Mouse (Mus musculus) lung, embryonic 14.5 days (tissue): ENCODE data around the gene Nipal3. TPM values are rescaled to one million over a fixed set of nuclear protein-coding genes. Genes with fewer than 3 reads are reported as not detected.

Source experiments
- ATAC-seq: fragments of 200-750 bp; cut with Nextera tagmentation; 2 replicates; pipeline ENCODE4 v1.8.0; 2017; ENCODE audit warnings: mild to moderate bottlenecking, moderate TSS enrichment, moderate library complexity; ENCODE audit not compliant: insufficient read depth
- DNase-seq: peaks from one replicate; pipeline ENCODE4 v3.0.0-alpha.2; 2015
- H3K27ac ChIP-seq: fragments of 300-500 bp; sonication (generic); 2 replicates; pipeline ENCODE4 v1.5.1; 2014; ENCODE audit warnings: low read depth, mild to moderate bottlenecking, moderate library complexity
- H3K27me3 ChIP-seq: fragments of 300-500 bp; sonication (generic); 2 replicates; pipeline ENCODE4 v1.6.1; 2014; ENCODE audit warnings: low read length, control low read depth; ENCODE audit not compliant: insufficient read depth
- H3K36me3 ChIP-seq: fragments of 300-500 bp; sonication (generic); 2 replicates; pipeline ENCODE4 v1.6.1; 2014; ENCODE audit warnings: control low read depth; ENCODE audit not compliant: insufficient read depth
- H3K4me1 ChIP-seq: fragments of 300-500 bp; sonication (generic); 2 replicates; pipeline ENCODE4 v1.6.1; 2014; ENCODE audit warnings: antibody characterized with exemption, control low read depth; ENCODE audit not compliant: insufficient read depth
- H3K4me2 ChIP-seq: fragments of 300-500 bp; sonication (generic); 2 replicates; pipeline ENCODE4 v1.6.1; 2014; ENCODE audit warnings: mild to moderate bottlenecking
- H3K4me3 ChIP-seq: fragments of 300-500 bp; sonication (generic); 2 replicates; pipeline ENCODE4 v1.5.1; 2014; ENCODE audit warnings: low read depth, low read length
- H3K9ac ChIP-seq: fragments of 300-500 bp; sonication (generic); 2 replicates; pipeline ENCODE4 v1.6.1; 2014
- H3K9me3 ChIP-seq: fragments of 300-500 bp; sonication (generic); 2 replicates; pipeline ENCODE4 v1.6.1; 2016; ENCODE audit warnings: low read depth, low read length, control low read depth
- CTCF ChIP-seq: IDR thresholded peaks from 2 replicates; pipeline ENCODE4 v1.5.1; 2016; ENCODE audit warnings: antibody characterized with exemption, low read depth
- WGBS: fragments of 180-500 bp; shearing (Covaris S2); extraction: QIAGEN DNeasy Blood & Tissue Kit; methylation state at CpG from one replicate; pipeline ENCODE4 v1.1.7; 2014; 5-methylcytosine and 5-hydroxymethylcytosine counted together
- polyA plus RNA-seq: library from polyadenylated mRNA; unstranded; fragments of >200 nt; fragmentation: Nextera tagmentation; extraction: Ambion mirVana; gene quantifications from 2 replicates; pipeline ENCODE4 v1.2.1, GENCODE M21; 2014

Gene Nipal3
- polyA plus RNA-seq, 1 experiment from 2014 or later: 3.4 TPM

- H3K27ac ChIP-seq: no peak overlapping the region
- no peaks in the 10 kb centered on the region for H3K4me1 ChIP-seq
- no peaks in the 10 kb centered on the region for H3K27me3 ChIP-seq
- H3K4me3 ChIP-seq: no peak overlapping the region
- H3K9ac ChIP-seq: no peak overlapping the region
- no peak overlapping the region for H3K4me2 ChIP-seq
- H3K9me3 ChIP-seq: no peaks in the 10 kb centered on the region
- DNase-seq (no peak), ATAC-seq (no peak)
- WGBS: 87% methylated on average over 11 of the region's 11 CpGs
- TF ChIP-seq CTCF: no peak
- H3K36me3 ChIP-seq: peaks cover 2% of the 10 kb centered on the region; the same call in 1 of the 2 replicates
Measured at GRCm38 (mm10) chr4:135463406-135463805, 31.4 kb downstream of the Nipal3 start.

GRCm38 (mm10) chr4:135453572-135453971 is 41.3 kb downstream of the Nipal3 start:
- Histone ChIP-seq H3K9ac (no peak overlapping the region), H3K27ac (0 out of 2 replicates have a peak overlapping the region, but pooled peaks have one; percentile 26), H3K4me1 (peaks cover 12% of the 10 kb centered on the region), H3K27me3 (no peaks in the 10 kb centered on the region), H3K4me2 (no peak overlapping the region), H3K36me3 (no peaks in the 10 kb centered on the region), H3K9me3 (no peaks in the 10 kb centered on the region), H3K4me3 (no peak overlapping the region)
- 44% methylated on average over 12 of the region's 12 CpGs for WGBS
- no peak for TF ChIP-seq CTCF
- peak; percentile 39; the same call in 1 of the 2 replicates for ATAC-seq
- peak; percentile 66 for DNase-seq

DNA sequence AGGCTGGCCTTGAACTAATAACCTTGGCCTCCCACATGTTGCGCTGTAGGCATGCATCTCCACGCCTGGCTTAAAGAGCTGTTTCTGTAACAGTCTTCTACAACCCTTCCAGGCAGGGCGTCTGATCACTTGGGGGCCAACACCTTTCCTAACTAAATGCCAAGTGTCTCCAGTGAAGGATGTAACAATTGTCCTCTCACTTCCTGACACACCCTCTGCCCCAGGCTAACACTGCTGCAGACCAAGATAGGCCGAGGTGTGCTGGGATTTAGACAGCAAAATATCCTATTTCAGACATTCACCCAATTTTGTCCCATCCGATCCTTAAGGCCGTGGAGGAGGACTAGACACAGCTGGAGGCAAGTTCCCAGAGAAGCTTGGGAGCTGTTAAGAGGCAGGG is 41.7 kb downstream of the Nipal3 start:
- DNase-seq: peak; percentile 50
- Histone ChIP-seq H3K27ac (0 out of 2 replicates have a peak overlapping the region, but pooled peaks have one; percentile 26), H3K9ac (no peak overlapping the region), H3K36me3 (no peaks in the 10 kb centered on the region), H3K27me3 (no peaks in the 10 kb centered on the region), H3K4me2 (no peak overlapping the region), H3K4me3 (no peak overlapping the region), H3K4me1 (peaks cover 12% of the 10 kb centered on the region), H3K9me3 (no peaks in the 10 kb centered on the region)
- WGBS: 54% methylated on average over 6 of the region's 6 CpGs
- no peak for ATAC-seq
- TF ChIP-seq CTCF: no peak

DNA sequence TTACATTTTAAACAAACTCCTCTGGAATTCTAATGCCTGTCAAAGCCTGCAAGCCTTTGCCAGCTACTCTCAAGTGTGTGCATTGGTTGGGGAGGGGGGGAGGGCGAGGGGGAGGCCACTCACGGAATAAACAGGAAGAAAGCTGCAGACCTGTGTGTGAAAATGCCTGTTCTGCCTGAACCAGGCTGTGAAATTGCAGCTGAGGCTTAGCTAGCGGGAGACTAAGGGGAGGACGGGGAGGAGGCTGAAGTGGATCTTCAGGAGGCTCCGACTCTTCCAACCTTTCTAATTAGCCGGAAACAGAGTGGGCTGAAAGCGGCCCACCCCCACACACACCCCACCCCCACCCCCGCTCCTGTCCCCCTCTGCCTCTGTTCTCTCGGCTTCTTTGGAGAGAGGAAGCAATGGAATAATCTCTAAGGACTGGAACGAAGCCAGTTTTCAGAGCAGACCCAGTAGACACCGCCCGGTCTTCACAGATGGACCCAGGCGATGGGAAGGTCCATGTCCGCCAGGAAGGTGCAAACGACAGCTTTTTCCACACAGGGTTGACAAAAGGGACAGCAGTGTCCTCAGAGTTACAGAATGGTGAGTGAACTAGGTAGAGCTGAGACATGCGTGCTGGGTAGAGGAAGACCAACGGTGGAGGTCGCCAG is 43.4 kb downstream of the Nipal3 start:
- TF ChIP-seq CTCF: no peak
- peaks cover 12% of the 10 kb centered on the region for H3K4me1 ChIP-seq
- 15% methylated on average over 18 of the region's 18 CpGs for WGBS
- peak overlapping the region; percentile 1; the same call in 1 of the 2 replicates for H3K4me3 ChIP-seq
- no peaks in the 10 kb centered on the region for H3K36me3 ChIP-seq
- H3K27ac ChIP-seq: peak overlapping the region; percentile 73
- no peaks in the 10 kb centered on the region for H3K27me3 ChIP-seq
- DNase-seq (peak; percentile 79), ATAC-seq (peak; percentile 81)
- no peak overlapping the region; the same call in 1 of the 2 replicates for H3K9ac ChIP-seq
- H3K4me2 ChIP-seq: peak overlapping the region; percentile 48
- no peaks in the 10 kb centered on the region for H3K9me3 ChIP-seq

GRCm38 (mm10) chr4:135442473-135442872 is 52.4 kb downstream of the Nipal3 start:
- H3K4me2 ChIP-seq: no peak overlapping the region
- no peaks in the 10 kb centered on the region for H3K36me3 ChIP-seq
- H3K4me1 ChIP-seq: no peaks in the 10 kb centered on the region
- H3K27me3 ChIP-seq: no peaks in the 10 kb centered on the region
- ATAC-seq: no peak
- TF ChIP-seq CTCF: no peak
- no peaks in the 10 kb centered on the region for H3K9me3 ChIP-seq
- no peak overlapping the region for H3K4me3 ChIP-seq
- H3K9ac ChIP-seq: no peak overlapping the region
- no peak overlapping the region for H3K27ac ChIP-seq
- DNase-seq: no peak
- 70% methylated on average over 5 of the region's 5 CpGs for WGBS

DNA sequence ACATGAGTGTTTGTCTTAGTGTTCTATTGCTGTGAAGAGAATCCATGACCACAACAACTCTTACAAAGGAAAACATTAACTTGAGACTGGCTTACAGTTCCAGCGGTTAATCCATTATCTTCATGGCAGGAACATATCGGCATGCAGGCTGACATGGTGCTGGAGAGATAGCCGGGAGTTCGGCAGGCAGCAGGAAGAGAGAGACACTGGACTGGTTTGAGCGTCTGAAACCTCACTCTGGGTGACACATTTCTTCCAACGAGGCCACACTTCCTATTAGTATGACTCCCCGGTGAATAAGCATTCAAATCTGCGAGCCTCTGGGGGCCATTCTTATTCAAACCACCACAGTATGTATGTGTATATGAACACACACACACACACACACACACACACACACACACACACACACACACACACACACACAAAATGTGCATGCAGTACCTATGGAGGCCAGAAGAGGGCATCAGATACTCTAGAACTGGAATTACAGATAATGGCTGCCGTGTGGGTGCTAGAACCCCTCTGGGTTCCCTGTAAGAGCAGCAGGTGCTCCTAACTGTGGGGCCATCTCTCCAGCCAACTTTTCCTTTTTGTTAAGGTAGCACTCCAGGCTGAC is 54.8 kb downstream of the Nipal3 start:
- peak; percentile 71 for DNase-seq
- no peak for ATAC-seq
- Histone ChIP-seq H3K9me3 (no peaks in the 10 kb centered on the region), H3K4me2 (no peak overlapping the region; the same call in 1 of the 2 replicates), H3K4me3 (no peak overlapping the region), H3K36me3 (no peaks in the 10 kb centered on the region), H3K27ac (0 out of 2 replicates have a peak overlapping the region, but pooled peaks have one; percentile 71), H3K4me1 (no peaks in the 10 kb centered on the region), H3K27me3 (no peaks in the 10 kb centered on the region), H3K9ac (no peak overlapping the region)
- WGBS: 28% methylated on average over 9 of the region's 9 CpGs
- TF ChIP-seq CTCF: peak; percentile 83

DNA sequence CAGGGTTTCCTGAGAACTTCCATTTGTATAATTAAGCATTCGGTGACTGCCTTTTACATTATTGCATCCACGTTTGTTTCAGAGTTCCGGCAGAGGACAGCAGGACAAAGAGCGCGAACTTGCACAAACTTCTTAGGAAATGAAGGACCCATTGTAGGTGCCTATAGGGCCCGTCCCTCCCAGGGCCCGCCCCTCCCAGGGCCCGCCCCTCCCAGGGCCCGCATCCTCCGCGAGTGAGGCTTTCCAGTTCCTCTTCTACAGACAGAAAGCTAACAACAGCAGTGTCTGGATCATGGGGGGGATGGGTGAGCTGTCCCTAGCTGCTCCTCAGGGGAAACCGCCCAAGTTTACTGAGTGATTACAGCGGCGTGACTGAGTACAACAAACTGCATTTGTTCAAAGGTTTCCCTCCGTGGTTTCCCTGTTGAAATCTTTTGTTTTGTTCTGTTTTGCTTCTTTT is 55.6 kb downstream of the Nipal3 start:
- H3K27me3 ChIP-seq: no peaks in the 10 kb centered on the region
- no peak for TF ChIP-seq CTCF
- no peak overlapping the region for H3K9ac ChIP-seq
- DNase-seq: peak; percentile 88
- H3K4me1 ChIP-seq: no peaks in the 10 kb centered on the region
- no peaks in the 10 kb centered on the region for H3K9me3 ChIP-seq
- ATAC-seq: peak; percentile 94
- WGBS: 4% methylated on average over 15 of the region's 15 CpGs
- H3K27ac ChIP-seq: peak overlapping the region; percentile 71
- peak overlapping the region; percentile 39 for H3K4me2 ChIP-seq
- H3K36me3 ChIP-seq: no peaks in the 10 kb centered on the region
- H3K4me3 ChIP-seq: no peak overlapping the region
